Mouse (Mus musculus): ENCODE results near the gene Ap1ar. TPM values are rescaled to one million over a fixed set of nuclear protein-coding genes. Genes with fewer than 3 reads are reported as not detected.
A peak's percentile ranks its signal among the peaks of the same experiment; 100 is the strongest.

Ap1ar gene
- polyA plus RNA-seq, 1 experiment from 2014 or later, result 105 TPM

DNA sequence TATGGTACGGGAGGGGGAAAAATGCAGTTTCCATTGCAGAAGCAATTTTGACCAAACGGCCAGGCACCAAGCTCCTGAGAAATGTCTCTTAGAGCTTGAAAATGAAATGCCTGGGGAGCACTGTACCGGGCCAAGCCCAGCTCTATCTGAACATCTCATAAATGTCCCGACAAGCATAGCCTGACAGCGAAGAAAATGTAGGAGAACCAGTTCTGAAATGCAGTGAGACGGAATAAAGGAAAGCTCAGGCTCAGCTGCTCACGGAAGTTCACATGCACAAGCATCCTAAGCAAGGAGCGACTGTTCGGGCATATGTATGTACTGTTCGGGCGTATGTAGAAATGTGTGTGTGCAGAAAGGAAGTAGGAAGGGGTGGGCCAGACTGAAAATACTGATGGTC is 24.0 kb upstream of the Ap1ar start:
- H3K4me3 ChIP-seq (replicated peaks), result no peak overlapping the region
- ATAC-seq (ENCODE audit: low FRiP score), result no peak
- H3K9ac ChIP-seq (replicated peaks), result no peak overlapping the region
- no peak overlapping the region for H3K4me2 ChIP-seq
- H3K36me3 ChIP-seq, result no peaks in the 10 kb centered on the region
- no peak overlapping the region for H3K27ac ChIP-seq (replicated peaks)
- no peaks in the 10 kb centered on the region for H3K4me1 ChIP-seq
- no peaks in the 10 kb centered on the region for H3K27me3 ChIP-seq (replicated peaks)
- 90% methylated on average over 11 of the region's 11 CpGs for WGBS
- no peaks in the 10 kb centered on the region for H3K9me3 ChIP-seq (replicated peaks)

DNA sequence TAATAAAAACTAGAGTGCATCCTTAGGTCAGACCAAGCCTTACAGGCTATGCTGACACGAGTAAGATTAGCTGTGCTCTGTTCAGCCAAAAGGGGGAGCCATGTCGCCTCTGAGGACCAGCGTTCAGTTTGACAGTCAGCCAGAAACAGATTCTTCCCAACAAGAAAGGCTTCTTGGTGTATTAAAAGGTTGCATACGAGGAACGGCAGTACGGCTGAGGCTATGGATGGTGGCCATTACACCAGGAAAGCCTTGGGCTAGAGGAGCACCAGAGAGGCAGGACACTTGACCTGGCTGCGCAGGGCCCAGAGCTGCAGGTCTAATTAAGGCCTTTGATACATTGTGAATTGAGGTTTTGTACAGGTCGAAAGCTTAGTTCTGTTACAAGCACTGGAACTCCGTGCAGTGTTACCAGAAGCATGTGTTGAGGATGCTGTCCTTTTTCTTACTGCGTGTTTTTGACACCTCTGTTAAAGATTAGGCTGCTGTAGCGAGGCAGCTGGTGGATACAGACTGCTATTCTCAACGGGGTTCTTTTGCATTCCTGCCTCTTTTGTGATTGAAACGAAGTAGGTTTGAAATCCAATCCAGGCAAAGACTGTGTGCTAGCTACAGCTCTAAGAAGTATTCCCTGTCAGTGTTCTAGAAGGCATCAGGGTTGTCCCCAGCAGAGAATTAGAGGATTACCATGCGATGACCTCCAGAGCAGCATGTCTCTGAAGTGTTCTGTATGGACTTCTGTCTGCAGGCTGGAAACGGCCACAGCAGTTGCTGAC is 16.3 kb upstream of the Ap1ar start:
- Histone ChIP-seq H3K27ac (replicated peaks) (no peak overlapping the region), H3K4me2 (peak overlapping the region; percentile 34), H3K4me3 (replicated peaks) (no peak overlapping the region), H3K36me3 (no peaks in the 10 kb centered on the region), H3K9ac (replicated peaks) (no peak overlapping the region), H3K9me3 (replicated peaks) (no peaks in the 10 kb centered on the region), H3K27me3 (replicated peaks) (no peaks in the 10 kb centered on the region), H3K4me1 (peaks cover 7% of the 10 kb centered on the region; the same call in 1 of the 2 replicates)
- WGBS, result 19% methylated on average over 15 of the region's 15 CpGs
- peak; percentile 87 for ATAC-seq (ENCODE audit: low FRiP score)

DNA sequence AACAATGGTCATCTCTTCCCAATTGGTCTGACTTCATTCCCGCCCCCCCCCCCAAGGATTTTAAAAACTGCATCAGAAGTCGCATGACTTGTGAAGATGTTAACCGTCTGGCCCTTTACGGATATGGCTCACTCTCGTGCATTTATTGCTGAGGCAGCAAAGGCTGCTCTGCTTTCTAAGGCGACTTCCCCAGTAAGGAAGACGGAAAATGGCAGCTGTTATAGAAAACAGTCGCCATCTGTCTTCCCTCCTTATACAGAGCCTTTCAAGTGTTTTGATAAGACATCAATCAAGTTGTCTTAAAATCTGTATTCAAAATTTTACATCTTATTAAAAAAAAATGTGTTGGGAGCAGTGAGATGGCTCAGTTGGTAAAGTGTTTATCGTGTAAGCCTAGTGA is 15.4 kb upstream of the Ap1ar start:
- Histone ChIP-seq H3K27ac (replicated peaks) (no peak overlapping the region), H3K9ac (replicated peaks) (no peak overlapping the region), H3K27me3 (replicated peaks) (no peaks in the 10 kb centered on the region), H3K4me1 (peaks cover 7% of the 10 kb centered on the region; the same call in 1 of the 2 replicates), H3K4me2 (no peak overlapping the region), H3K4me3 (replicated peaks) (no peak overlapping the region), H3K9me3 (replicated peaks) (no peaks in the 10 kb centered on the region), H3K36me3 (no peaks in the 10 kb centered on the region)
- WGBS, result 62% methylated on average over 9 of the region's 9 CpGs
- no peak for ATAC-seq (ENCODE audit: low FRiP score)

DNA sequence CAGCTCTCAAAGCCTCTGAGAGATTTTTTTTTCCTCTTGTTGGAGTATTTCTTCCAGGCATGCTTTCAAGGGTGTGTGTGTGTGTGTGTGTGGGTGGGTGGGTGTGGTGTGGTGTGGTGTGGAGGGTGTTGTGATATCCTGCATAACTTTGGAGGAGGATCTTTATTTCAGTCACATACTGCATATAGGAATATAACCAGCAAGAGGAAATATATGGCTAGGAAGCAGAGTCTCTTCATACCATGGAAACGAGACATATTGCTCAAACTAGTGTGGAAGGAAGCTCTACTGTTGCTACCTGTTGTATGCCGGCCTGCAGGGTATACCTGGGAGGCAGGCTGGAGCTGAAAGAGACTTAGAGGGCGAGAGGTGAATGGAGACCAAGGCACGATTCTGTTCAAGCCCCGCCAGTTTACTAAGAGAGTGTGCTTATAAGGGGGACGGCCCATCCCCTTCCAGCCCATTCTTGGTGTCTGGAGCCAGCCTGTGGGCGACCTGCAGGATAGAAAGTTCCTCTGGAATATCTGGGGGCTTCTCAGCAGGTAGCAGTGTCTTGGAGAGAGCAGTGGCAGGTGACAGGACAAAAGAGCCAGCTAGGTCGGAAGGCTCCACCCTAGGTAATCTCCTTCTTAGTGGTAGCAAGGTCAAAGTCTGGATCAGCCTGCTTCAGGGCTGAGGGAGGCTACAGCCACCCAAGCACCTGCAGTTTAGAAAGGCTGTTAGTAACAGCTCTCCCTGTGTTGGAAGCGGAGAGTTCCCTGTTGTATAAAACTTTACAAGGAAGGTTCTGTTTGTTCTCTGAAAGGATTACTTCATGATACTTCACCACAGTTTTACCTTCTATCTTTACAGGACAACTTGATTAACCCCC is 13.7 kb upstream of the Ap1ar start:
- H3K4me2 ChIP-seq, result no peak overlapping the region
- WGBS, result 69% methylated on average over 9 of the region's 9 CpGs
- no peak overlapping the region for H3K9ac ChIP-seq (replicated peaks)
- H3K4me1 ChIP-seq, result peaks cover 7% of the 10 kb centered on the region; the same call in 1 of the 2 replicates
- H3K27ac ChIP-seq (replicated peaks), result no peak overlapping the region
- no peak for ATAC-seq (ENCODE audit: low FRiP score)
- H3K4me3 ChIP-seq (replicated peaks), result no peak overlapping the region
- H3K27me3 ChIP-seq (replicated peaks), result no peaks in the 10 kb centered on the region
- H3K9me3 ChIP-seq (replicated peaks), result no peaks in the 10 kb centered on the region
- H3K36me3 ChIP-seq, result no peaks in the 10 kb centered on the region

DNA sequence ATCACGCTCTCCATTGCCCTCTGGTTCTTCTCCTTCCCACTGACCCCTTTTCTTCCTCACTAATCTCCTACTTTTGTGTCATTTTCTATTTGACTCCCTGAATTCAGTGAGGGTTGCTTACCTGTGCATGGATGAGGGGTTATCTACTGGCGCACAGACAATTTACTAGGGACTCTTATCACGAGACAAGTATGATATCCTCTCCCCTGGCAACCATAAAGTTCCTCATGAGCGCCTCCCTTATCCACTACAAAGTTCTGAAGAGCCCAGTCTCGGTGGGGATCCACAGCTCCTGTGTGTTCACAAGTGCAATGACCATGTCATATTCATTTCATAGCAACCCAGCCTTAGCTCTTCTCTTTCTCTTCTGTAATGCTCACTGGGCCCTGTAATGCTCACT is 12.6 kb upstream of the Ap1ar start:
- Histone ChIP-seq H3K4me3 (replicated peaks) (no peak overlapping the region), H3K9ac (replicated peaks) (no peak overlapping the region), H3K4me1 (peaks cover 7% of the 10 kb centered on the region; the same call in 1 of the 2 replicates), H3K27me3 (replicated peaks) (no peaks in the 10 kb centered on the region), H3K9me3 (replicated peaks) (no peaks in the 10 kb centered on the region), H3K4me2 (no peak overlapping the region), H3K36me3 (no peaks in the 10 kb centered on the region), H3K27ac (replicated peaks) (no peak overlapping the region)
- 81% methylated on average over 5 of the region's 5 CpGs for WGBS
- ATAC-seq (ENCODE audit: low FRiP score), result no peak

DNA sequence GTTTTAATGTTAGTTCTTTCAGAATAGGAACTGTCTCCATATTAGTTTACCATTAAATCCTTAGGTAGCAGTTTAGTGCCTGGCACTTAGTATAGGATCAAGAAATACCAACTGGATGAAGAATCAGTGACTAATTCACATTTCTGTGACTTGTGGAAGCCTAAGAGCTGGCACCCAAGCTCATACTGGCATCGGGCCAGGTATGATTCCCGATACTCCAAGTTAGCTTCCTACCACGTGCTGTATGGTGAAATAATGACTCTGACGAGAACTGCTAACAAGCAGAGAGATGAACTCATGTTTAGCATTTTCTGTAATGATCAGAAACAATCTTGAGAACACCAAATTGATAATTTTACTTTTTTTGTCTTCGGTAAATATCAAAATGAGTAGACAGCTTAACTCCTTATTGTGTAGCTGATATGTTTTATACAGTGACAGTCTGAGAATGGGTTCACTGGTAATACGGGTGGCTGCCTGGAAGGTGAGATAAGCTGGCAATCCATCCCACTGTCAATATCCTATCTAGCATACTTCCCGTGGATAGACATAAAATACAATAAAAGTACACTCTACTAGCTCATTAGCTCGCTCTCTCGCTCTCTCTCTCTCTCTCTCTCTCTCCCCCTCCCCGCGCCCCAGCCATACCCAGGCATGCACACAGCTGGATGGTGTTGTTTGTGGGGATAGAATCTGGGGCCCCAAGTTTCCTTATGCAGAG is 10.9 kb upstream of the Ap1ar start:
- no peak overlapping the region for H3K4me3 ChIP-seq (replicated peaks)
- H3K27me3 ChIP-seq (replicated peaks), result no peaks in the 10 kb centered on the region
- H3K9me3 ChIP-seq (replicated peaks), result no peaks in the 10 kb centered on the region
- ATAC-seq (ENCODE audit: low FRiP score), result no peak
- H3K36me3 ChIP-seq, result no peaks in the 10 kb centered on the region
- no peak overlapping the region for H3K27ac ChIP-seq (replicated peaks)
- H3K4me1 ChIP-seq, result no peaks in the 10 kb centered on the region
- no peak overlapping the region for H3K9ac ChIP-seq (replicated peaks)
- no peak overlapping the region for H3K4me2 ChIP-seq
- WGBS, result 81% methylated on average over 11 of the region's 11 CpGs

DNA sequence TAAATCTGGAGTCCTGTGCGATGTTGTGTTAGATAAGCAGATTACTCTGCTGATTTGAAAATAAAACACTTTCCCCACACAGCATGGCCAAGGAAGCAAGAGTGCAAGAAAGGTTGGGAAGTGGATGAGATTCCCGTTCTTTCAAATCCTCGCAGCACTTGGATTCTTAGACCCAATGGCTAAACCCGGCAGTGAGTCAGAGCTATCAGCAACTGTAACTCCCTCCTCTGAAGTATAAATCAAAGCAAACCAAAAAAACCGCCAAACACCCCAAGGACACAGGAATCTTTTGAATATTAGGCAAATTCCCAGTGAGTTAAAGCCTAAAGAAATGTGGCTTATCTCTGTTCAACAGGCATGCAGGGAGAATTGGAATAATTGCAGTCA is 6.6 kb upstream of the Ap1ar start:
- no peaks in the 10 kb centered on the region for H3K27me3 ChIP-seq (replicated peaks)
- H3K9me3 ChIP-seq (replicated peaks), result no peaks in the 10 kb centered on the region
- no peak overlapping the region for H3K27ac ChIP-seq (replicated peaks)
- no peak overlapping the region for H3K4me3 ChIP-seq (replicated peaks)
- no peak overlapping the region for H3K4me2 ChIP-seq
- H3K9ac ChIP-seq (replicated peaks), result no peak overlapping the region
- no peaks in the 10 kb centered on the region for H3K36me3 ChIP-seq
- no peak for ATAC-seq (ENCODE audit: low FRiP score)
- H3K4me1 ChIP-seq, result no peaks in the 10 kb centered on the region
- 86% methylated on average over 5 of the region's 5 CpGs for WGBS

DNA sequence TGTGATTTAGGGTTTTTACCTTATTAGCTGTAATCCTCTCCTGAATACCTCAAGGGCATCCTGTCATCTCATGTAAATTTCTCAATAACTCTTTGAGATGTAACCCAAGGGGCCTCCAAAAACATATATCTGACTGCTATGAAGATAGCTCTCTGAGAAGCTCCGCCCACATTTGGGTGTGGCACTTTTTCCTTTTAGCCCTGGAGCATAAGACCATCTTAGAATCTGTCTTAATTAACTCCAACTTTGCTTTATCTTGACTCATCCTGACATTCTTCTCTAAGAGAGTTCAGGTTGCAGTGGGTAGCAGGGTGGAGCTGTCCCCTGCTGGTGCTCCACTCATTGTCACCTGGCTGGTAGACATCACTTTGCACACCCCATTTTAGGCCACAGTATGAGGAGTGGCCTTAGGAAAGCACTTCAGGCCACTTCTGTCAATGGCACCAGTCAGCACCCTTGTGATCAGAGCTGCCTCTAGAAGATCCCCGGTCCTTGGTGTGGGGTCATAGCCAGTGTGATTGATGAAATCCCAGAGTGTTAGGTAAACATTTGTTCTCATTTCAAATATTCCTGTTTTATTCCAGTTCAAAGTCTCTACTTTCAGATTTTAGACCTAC is 6.1 kb upstream of the Ap1ar start:
- Histone ChIP-seq H3K4me2 (no peak overlapping the region), H3K9me3 (replicated peaks) (no peaks in the 10 kb centered on the region), H3K36me3 (no peaks in the 10 kb centered on the region), H3K4me3 (replicated peaks) (no peak overlapping the region), H3K27ac (replicated peaks) (no peak overlapping the region), H3K4me1 (peaks cover 1% of the 10 kb centered on the region; the same call in 1 of the 2 replicates), H3K27me3 (replicated peaks) (no peaks in the 10 kb centered on the region), H3K9ac (replicated peaks) (no peak overlapping the region)
- no peak for ATAC-seq (ENCODE audit: low FRiP score)
- 83% methylated on average over 2 of the region's 2 CpGs for WGBS

DNA sequence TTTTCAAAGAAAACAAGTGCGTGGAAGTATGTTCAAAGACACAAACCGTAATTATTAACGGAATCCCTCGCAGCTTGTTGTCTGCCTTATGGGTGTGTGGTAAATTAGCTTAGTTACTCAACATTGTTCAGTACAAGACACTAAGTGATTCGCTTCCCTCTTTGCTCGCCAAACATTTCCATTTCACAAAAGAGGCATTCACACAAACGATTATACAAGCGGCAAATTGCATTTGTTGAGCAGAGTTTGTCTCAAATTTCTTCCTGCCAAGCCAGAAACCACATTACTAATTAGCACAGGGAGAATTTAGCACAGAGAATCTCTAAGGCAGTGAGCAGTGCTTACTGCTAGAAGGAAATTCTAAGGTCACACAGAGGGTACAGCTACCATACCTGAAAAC is 4.6 kb upstream of the Ap1ar start:
- Histone ChIP-seq H3K27ac (replicated peaks) (no peak overlapping the region), H3K27me3 (replicated peaks) (no peaks in the 10 kb centered on the region), H3K4me2 (no peak overlapping the region), H3K9ac (replicated peaks) (no peak overlapping the region), H3K36me3 (no peaks in the 10 kb centered on the region), H3K4me1 (peaks cover 7% of the 10 kb centered on the region), H3K4me3 (replicated peaks) (no peak overlapping the region), H3K9me3 (replicated peaks) (no peaks in the 10 kb centered on the region)
- ATAC-seq (ENCODE audit: low FRiP score), result no peak
- WGBS, result 60% methylated on average over 8 of the region's 8 CpGs

DNA sequence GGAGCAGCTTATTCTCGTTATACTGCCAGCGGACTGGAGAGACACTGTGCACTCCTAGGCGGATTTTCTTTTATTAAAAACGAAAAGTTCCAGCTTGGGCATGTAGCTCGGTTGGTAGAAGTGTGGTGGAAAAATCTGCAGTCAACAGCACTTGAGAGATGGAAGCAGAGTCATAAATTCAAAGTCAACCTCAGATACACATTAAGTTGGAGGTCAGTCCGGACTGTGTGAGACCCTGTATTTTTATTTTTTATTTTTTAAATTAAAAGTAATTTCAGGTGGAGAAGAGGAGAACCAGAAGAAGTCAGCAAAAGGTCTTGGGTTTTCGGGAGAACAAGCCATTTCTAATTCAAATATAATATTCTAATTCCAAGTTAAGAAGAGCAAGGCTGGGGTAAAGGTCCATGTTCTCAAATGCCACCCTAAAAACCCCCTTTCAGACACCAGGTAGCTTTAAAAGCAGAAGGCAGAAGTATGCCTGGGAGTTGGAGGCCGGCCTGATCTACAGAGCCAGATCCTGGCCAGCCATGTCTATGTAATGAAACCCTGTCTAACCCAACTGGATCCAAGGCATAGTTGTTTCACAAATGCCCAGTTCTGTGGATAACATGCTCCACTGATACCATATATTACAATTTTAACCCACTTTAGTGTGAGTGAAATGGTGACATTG is 785 bp upstream of the Ap1ar start:
- peaks cover 31% of the 10 kb centered on the region for H3K4me1 ChIP-seq
- H3K4me3 ChIP-seq (replicated peaks), result peak overlapping the region; percentile 90
- H3K27ac ChIP-seq (replicated peaks), result peak overlapping the region; percentile 93
- no peaks in the 10 kb centered on the region for H3K36me3 ChIP-seq
- peak overlapping the region; percentile 67 for H3K9ac ChIP-seq (replicated peaks)
- 34% methylated on average over 8 of the region's 8 CpGs for WGBS
- H3K9me3 ChIP-seq (replicated peaks), result no peaks in the 10 kb centered on the region
- peak overlapping the region; percentile 76 for H3K4me2 ChIP-seq
- no peaks in the 10 kb centered on the region for H3K27me3 ChIP-seq (replicated peaks)
- no peak for ATAC-seq (ENCODE audit: low FRiP score)

DNA sequence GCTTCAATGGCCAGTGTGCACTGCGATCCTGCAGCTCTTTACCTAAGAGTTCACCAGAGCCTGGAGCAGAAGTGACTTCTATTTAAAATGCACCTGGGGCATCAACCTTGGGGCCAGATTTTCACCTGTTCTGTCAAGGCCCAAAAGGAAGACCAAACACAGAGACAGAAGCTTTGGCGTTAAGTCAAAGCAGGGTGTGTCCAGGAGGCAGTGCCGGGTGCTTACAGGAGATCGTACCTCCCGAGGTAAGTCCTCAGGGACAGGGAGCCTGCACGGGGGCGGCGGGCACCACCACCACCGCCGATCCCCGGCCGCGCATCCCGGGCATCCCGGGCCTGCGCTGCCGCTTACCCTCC is 547 bp downstream of the Ap1ar start:
- no peaks in the 10 kb centered on the region for H3K9me3 ChIP-seq (replicated peaks)
- peak overlapping the region; percentile 90 for H3K4me3 ChIP-seq (replicated peaks)
- H3K27me3 ChIP-seq (replicated peaks), result no peaks in the 10 kb centered on the region
- peak overlapping the region; percentile 93 for H3K27ac ChIP-seq (replicated peaks)
- peaks cover 31% of the 10 kb centered on the region for H3K4me1 ChIP-seq
- H3K9ac ChIP-seq (replicated peaks), result peak overlapping the region; percentile 83
- 0 out of 2 replicates have a peak, but pooled peaks have one; percentile 1 for ATAC-seq (ENCODE audit: low FRiP score)
- peak overlapping the region; percentile 76 for H3K4me2 ChIP-seq
- H3K36me3 ChIP-seq, result no peaks in the 10 kb centered on the region
- WGBS, result 1% methylated on average over 17 of the region's 17 CpGs
